Mouse (Mus musculus): ENCODE results near the gene Nfib.

DNA sequence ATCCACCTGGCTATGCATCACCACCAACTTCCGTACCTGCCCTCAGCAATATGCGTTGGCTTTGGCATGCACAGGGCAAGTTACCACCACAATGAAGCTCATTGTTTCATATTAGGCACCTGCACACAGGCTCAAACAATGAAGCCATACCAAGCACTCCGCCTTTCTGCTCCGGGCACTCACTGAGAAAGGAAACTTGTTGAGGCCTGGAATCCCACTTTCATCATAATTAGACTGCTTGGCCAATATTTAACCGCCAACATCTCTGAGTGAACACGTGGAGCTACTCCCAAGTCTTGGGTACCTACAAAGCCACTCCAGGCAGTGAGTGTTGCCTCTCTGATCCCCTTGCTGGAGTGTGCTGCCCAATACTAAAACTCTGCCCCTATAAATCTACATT is 422.0 kb downstream of the Nfib start:
- TF ChIP-seq POLR2A (IDR thresholded peaks at IDR 0.05; ENCODE audit: control insufficient read depth, extremely low read depth, insufficient read depth, low read length, poor library complexity) (no peak), CTCF (IDR thresholded peaks at IDR 0.05; ENCODE audit: borderline replicate concordance, control insufficient read depth, extremely low read depth, insufficient read depth, low read length, poor library complexity) (no peak)

Data from thymus, adult 2 months (tissue).